Mouse (Mus musculus) testis, postnatal 10 days (tissue): Measurements from ENCODE around the gene Gm42417.

Source experiments
- DNase-seq: peaks from one replicate; pipeline ENCODE4 v3.0.0; 2021; ENCODE audit warnings: low spot score

Gene Gm42417

GRCm38 (mm10) chr1:36519626-36520025, 19.6 kb downstream of the Gm42417 start:
- no peak for DNase-seq

DNA sequence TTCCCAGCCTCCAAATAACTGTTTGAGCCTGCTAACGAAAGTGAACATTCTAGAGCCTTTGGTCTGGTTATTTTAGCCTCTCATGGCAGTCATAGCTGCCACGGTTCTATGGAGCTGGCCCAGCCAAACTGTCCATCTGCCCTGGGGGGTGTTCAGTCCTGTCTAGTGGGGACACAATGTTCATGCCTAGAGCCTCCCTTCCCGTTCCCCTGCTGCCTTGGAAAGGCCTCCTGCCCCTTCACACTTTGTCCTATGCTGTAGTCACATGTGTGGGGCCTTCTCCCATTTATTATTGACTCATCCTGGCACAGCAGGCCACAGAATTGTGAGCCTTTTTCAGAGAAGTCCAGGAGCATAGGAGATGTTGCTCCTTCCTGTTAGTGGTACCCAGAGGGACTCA, 21.0 kb downstream of the Gm42417 start:
- no peak for DNase-seq

GRCm38 (mm10) chr1:36513718-36514117, 25.5 kb downstream of the Gm42417 start:
- DNase-seq, result peak; percentile 59

- DNase-seq, result no peak
Measured at GRCm38 (mm10) chr1:36513310-36513709, 25.9 kb downstream of the Gm42417 start.

DNA sequence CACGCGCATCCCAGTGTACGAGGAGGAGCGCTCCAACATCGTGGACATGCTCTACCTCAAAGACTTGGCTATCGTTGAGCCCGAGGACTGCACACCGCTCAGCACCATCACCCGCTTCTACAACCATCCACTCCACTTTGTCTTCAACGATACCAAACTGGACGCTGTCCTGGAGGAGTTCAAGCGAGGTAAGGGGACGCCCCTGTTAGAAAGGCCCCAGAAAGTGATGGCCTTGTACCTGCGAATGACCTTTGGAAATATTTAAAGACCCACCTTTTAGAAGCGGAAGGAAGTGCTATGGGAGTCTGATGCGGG, 26.3 kb downstream of the Gm42417 start:
- DNase-seq, result no peak

- peak; percentile 60 for DNase-seq
Measured at GRCm38 (mm10) chr1:36512089-36512965, 26.9 kb downstream of the Gm42417 start.

GRCm38 (mm10) chr1:36511289-36512021, 27.8 kb downstream of the Gm42417 start, which contains the start of gene Cnnm3:
Cnnm3 (plus strand) TSS chr1:36511867.
- DNase-seq, result peak; percentile 100

DNA sequence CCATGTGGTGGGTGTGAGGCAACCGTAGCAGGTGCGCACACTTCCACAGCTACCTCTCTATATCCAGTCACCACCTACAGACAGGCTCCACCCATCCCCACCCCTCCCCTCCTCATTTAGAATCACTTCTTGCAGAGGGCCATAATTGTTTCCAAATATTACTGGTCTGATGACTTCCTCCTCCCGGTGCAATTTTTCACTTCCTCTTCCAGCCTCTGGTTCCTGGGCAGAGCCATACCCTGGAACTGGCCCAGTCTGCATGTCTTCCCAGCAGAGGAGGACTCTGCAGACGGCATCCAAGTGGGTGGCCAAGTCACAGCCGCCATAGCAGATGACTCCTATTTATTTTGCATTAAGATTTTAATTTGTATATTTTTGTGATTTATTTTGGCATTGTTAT, 31.0 kb downstream of the Gm42417 start:
- no peak for DNase-seq

DNA sequence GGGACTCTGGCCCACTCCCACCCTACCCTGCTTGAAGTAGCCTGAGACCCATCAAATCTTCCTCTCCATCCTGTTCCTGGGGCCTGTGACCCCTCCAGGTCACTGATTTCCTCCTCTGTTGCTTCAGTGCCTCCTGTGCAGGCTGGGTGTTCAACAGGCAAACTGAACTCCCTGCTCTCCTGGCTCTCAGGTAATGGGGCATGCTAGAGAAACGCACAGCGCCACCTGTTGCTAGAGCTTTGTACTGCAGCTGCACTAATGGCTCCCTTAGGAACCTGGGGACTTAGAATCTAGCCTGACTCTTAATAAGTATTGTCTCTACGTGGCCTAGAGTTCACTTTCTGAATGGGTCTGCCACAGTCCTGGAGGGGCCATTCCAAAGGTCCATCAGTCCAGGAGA, 38.0 kb downstream of the Gm42417 start:
- DNase-seq, result peak; percentile 88

DNA sequence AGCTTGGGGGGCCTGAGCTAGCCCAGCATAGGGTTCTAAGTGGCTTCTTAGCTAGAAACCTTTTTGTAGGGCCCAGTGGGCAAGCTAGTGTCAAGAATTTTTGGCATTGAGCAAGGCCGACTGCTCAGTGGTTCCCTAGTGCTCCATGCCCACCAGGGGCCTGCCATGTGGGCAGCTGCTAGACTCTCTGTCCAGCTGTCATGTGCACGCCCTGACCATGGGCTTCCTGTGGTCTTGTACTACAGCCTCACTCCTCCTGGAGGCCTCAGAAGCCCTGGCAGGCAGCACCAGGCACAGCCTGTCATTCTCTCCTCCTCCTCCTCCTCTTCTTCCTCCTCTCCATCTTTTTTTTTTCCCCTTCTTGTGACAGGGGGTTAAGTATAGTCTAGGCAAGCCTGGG, 41.9 kb downstream of the Gm42417 start:
- DNase-seq, result no peak

GRCm38 (mm10) chr1:36496719-36497118, 42.5 kb downstream of the Gm42417 start:
- peak; percentile 60 for DNase-seq

DNA sequence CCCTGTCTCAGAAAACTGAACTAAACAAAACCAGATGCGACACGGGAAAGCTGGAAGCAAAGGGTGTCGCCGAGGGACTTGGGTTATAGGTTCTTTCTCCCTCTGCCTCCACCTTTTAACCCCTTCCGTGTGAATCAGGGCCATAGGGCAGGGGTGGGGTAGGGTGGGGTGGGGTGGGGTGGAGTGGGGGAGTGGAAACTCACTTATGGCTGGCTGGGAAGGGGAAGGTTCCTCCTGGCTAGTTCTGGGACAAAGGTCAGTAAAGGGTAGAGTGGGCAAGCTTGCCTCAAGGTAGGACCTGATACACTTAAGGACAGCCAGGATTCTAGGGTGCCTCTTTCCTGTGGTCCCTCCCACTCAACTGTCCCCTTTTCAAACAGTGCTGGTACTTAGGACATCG, 45.9 kb downstream of the Gm42417 start:
- DNase-seq, result no peak

DNA sequence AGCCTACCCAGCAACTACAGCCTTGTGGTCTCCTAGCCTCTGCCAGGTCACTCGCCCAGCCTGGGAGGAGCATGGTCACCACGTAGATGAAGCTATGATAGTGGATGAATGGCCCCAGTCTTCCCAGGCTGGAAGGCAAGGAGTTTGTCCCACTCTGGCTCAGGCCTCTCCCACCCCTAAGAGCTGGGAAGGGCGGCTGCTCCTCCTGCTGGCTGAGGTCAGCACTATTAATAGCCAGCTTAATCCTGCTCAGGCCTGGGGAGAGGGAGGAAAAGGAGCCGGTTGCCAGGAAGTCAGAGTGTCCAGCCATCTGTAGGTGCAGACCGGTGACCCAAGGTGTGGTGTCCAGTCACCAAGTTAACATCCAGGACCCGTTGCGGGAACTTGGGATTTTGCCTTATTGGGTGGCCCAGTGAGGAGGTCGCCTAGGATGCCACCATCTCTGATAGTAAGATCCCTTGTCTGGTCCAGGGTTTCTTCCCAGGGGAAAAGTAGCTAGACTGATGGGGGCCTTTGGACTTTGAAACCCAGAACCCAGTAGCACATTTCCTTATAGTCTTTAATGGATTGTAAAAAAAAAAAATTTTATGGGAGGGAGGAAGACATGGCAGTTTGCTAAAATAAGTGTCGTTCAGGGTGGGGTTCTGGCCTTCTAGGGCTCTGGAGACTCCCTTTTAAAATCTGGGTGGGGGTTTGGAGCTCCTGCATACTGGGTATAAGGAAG, 46.7 kb downstream of the Gm42417 start:
- DNase-seq, result peak; percentile 77

GRCm38 (mm10) chr1:36489661-36490060, 49.6 kb downstream of the Gm42417 start:
- no peak for DNase-seq

GRCm38 (mm10) chr1:36487111-36487510, 52.1 kb downstream of the Gm42417 start:
- DNase-seq, result no peak

DNA sequence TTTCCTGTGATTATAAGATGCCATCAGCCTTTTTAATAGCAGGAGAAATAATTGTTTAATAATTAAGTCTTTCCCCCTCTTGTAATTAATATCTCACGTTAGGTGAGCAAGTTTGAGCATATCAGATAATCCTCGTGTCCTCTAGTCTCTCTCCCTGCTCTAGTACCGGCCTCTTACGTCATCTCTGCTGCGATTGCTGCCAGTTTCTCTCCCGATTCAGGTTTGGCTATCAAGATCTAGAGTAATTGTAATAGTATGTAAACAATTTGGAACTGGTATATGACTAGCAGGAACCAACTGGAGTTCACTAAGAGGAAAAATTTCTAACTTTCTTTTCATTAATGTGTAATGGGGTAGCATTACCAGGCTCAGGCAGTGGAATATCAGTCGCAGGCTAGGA, 54.1 kb downstream of the Gm42417 start:
- no peak for DNase-seq

DNA sequence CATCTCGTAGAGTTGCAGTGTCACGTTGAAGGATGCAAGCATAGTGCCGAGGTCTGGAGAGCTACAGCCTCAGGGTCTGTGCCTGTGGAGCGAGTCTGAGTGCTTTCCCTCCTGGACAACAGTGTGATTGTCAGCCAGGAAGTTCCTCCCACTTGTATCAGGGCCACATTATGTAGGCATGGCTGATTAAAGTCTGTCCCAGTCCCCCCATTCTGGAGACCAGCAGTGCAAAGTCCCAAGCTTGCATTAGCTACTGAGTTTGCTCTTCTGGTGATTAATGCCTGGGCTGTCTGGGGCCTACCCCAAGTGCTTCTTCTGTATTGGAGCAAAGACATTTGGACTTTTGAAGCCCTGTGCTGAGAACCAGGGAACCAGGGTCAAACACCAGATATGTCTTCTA, 55.4 kb downstream of the Gm42417 start:
- DNase-seq, result no peak
